Mouse (Mus musculus): ENCODE data around the gene Rln3. TPM values are rescaled to one million over a fixed set of nuclear protein-coding genes. Genes with fewer than 3 reads are reported as not detected.

Gene Rln3
- polyA plus RNA-seq, 1 experiment, result 7.4 TPM

DNA sequence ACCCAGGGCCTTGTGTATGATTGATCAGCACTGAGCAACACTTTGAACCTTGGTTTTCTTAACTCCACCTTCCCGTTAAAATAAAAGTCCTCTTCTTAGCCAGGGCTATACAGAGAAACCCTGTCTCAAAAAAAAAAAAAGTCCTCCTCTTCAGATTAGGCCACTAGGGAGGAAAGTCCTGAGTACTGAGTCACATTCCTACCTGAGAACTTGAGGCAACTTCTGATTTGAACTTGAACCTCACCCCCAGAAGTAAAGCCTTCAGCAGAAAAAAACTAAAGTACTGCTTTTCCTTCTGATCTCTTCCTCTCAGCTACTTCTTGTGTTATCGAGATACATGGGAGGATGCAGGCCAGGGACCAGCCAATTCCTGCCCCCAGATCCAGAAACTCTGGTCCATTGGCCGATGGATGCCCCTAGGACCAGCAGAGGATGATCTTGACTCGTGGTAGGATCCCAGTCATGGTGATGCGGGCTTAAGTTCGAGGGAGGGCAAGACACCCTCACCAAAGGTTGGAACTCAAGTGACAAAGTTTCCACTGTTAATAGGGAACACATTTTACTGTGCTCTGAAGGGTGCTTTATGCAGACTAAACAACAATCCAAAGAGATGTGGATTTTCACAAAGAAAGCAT, 41.1 kb downstream of the Rln3 start:
- peaks cover 9% of the 10 kb centered on the region for H3K4me1 ChIP-seq (ENCODE audit: control insufficient read depth, insufficient read depth, low read length)
- H3K27ac ChIP-seq (ENCODE audit: insufficient read depth, low read length), result no peak overlapping the region
- no peaks in the 10 kb centered on the region for H3K27me3 ChIP-seq (ENCODE audit: control insufficient read depth, insufficient read depth, low read length)
- peak overlapping the region; percentile 94 for H3K4me3 ChIP-seq (replicated peaks; ENCODE audit: insufficient read depth, low read depth, low read length)
- TF ChIP-seq POLR2A (IDR thresholded peaks at IDR 0.05; ENCODE audit: borderline replicate concordance, insufficient read depth, low read length), result no peak
- DNase-seq, result no peak
- WGBS, result 58% methylated on average over 6 of the region's 6 CpGs

DNA sequence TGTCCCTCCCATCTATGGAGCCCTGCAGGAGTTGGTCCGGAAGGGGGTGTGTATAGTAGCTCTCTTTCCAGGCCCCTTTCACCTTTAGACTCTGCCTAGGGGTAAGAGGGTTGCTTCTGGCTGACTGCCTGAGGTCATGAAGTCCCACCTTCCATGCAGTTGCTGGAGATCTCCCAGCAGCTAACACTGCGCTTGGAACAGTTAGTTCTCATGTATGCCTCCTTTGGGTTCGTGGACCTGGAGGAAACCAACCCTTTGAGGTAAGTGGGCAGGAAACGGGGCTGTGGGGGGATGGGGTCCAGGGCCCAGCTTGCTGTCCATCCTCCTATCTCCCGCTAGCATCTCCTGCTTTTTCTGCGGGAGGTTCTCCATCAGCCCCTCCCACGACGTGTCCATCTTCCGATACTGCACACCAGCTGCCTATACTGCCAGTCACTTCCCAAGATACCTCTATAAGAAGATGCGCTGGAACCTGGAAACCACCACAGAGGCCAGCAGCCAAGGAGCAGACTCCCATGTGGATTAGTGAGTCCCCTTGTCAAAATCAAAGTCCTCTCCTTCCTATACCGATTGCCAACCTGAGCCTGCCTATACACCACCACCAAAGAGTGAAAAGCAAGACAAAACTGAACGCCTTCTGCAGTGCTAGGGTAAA, 41.7 kb downstream of the Rln3 start:
- no peak for DNase-seq
- H3K27ac ChIP-seq (ENCODE audit: insufficient read depth, low read length), result no peak overlapping the region
- H3K4me1 ChIP-seq (ENCODE audit: control insufficient read depth, insufficient read depth, low read length), result peaks cover 9% of the 10 kb centered on the region
- TF ChIP-seq CTCF (IDR thresholded peaks at IDR 0.05; ENCODE audit: borderline replicate concordance, insufficient read depth, low read depth, low read length) (no peak), POLR2A (IDR thresholded peaks at IDR 0.05; ENCODE audit: borderline replicate concordance, insufficient read depth, low read length) (no peak)
- no peak overlapping the region for H3K4me3 ChIP-seq (replicated peaks; ENCODE audit: insufficient read depth, low read depth, low read length)
- WGBS, result 37% methylated on average over 12 of the region's 12 CpGs
- H3K27me3 ChIP-seq (ENCODE audit: control insufficient read depth, insufficient read depth, low read length), result no peaks in the 10 kb centered on the region

DNA sequence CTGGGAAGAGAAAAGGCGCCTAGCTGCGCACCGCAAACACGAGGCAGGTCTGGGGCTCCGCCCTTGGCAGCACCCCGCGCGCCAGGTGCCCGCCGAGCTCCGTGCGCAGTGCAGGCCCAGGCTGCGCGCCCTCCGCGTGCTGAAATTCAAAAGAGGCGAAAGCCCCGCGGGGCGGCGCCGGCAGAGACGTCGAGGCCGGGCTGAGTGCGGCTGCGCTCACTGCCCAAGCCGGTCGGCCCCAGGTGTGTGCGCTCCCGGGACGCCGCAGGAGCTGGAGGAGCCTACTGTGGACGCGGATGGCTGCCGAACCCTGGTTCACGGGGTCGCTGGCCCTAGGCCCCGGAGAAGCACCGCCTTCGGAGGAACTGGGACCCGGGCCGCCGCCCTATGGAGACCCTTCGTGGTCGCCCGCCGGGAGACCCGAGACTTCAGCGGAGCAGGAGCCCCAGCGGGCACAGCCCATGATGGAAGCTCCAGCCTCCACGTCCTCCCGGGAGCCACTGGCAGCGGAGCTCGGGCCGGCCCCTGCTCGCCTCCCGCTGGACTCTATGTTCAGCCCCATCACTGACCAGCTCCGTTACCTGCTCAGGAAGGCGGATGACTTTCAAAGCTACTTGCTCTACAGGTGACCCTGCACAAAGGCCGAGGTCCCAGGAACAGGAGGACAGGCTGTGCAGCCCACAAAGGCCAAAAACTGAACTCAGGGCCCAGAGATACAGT, 43.4 kb downstream of the Rln3 start, which contains the start of gene 1700067K01Rik:
Gene 1700067K01Rik, plus strand, starts transcription at position 222 of the 720 bp plus-strand sequence.
- no peak within 1 kb of the TSS for H3K4me3 ChIP-seq (replicated peaks; ENCODE audit: insufficient read depth, low read depth, low read length)
- H3K4me1 ChIP-seq (ENCODE audit: control insufficient read depth, insufficient read depth, low read length), result peaks cover 9% of the 10 kb centered on the region
- H3K27ac ChIP-seq (ENCODE audit: insufficient read depth, low read length), result no peak within 1 kb of the TSS
- TF ChIP-seq CTCF (IDR thresholded peaks at IDR 0.05; ENCODE audit: borderline replicate concordance, insufficient read depth, low read depth, low read length) (no peak), POLR2A (IDR thresholded peaks at IDR 0.05; ENCODE audit: borderline replicate concordance, insufficient read depth, low read length) (no peak)
- no peaks in the 10 kb centered on the region for H3K27me3 ChIP-seq (ENCODE audit: control insufficient read depth, insufficient read depth, low read length)
- WGBS, result 53% methylated on average over 61 of the region's 61 CpGs
- no peak for DNase-seq

DNA sequence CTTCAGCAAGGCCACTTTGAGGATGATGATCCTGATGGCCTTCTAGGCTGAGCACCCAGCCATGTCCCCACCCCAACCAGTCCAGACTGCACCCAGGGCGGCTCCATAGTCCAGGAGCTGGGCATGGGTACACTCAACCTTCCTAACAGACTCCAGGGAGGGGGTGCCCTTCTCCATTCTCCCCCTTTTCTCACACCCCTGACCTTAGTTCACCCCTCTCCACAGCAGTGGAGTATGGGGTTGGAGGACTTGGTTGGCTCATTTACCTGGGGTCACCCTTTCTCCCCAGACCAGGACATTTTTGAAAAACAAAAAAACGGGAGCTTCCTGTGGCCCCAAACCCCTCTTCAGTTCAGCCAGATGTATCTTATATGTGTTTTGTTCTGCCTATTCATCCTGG, 45.0 kb downstream of the Rln3 start:
- peaks cover 9% of the 10 kb centered on the region for H3K4me1 ChIP-seq (ENCODE audit: control insufficient read depth, insufficient read depth, low read length)

DNA sequence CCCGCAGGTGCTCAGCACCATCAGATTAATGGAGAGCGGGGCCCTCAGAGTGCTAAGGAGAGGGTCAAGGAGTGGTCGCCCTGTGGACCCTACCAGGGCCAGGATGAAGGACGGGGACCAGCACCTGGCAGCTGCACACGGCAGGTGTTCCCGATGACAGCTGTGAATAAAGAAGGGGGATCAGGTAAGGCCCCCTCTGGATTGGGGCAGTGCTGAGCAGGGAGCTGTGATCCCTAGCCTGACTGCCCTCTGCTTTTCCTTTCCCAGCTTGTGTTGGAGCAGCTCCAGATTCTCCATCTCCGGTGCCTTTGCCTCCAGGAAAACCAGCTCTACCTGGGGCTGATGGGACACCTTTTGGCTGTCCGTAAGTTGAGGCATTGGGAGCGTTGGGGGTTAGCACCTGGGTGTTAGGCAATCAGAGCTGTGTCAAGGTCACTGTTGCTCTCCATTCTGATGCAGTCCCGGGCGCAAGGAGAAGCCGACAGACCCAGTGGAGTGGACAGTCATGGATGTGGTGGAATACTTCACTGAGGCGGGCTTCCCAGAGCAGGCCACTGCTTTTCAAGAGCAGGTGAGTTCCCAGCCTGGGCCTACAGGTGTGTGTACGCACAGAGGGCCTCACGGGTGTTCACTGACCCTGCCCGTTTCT, 45.6 kb downstream of the Rln3 start:
- 66% methylated on average over 16 of the region's 16 CpGs for whole genome bisulfite sequencing
- DNase-seq, result peak in 1 of 2 experiments; percentile 32
- Histone ChIP-seq H3K27me3 (ENCODE audit: control insufficient read depth, insufficient read depth, low read length) (no peaks in the 10 kb centered on the region), H3K4me3 (replicated peaks; ENCODE audit: insufficient read depth, low read depth, low read length) (peak overlapping the region; percentile 60), H3K27ac (ENCODE audit: insufficient read depth, low read length) (no peak overlapping the region), H3K4me1 (ENCODE audit: control insufficient read depth, insufficient read depth, low read length) (peaks cover 9% of the 10 kb centered on the region)
- no peak for TF ChIP-seq POLR2A (IDR thresholded peaks at IDR 0.05; ENCODE audit: borderline replicate concordance, insufficient read depth, low read length)
- TF ChIP-seq CTCF (IDR thresholded peaks at IDR 0.05; ENCODE audit: borderline replicate concordance, insufficient read depth, low read depth, low read length), result no peak

More for the DNA sequence above, 45.0 kb downstream of the Rln3 start:
- DNase-seq, result no peak
- no peak overlapping the region for H3K4me3 ChIP-seq (replicated peaks; ENCODE audit: insufficient read depth, low read depth, low read length)
- TF ChIP-seq POLR2A (IDR thresholded peaks at IDR 0.05; ENCODE audit: borderline replicate concordance, insufficient read depth, low read length) (no peak), CTCF (IDR thresholded peaks at IDR 0.05; ENCODE audit: borderline replicate concordance, insufficient read depth, low read depth, low read length) (no peak)
- H3K27me3 ChIP-seq (ENCODE audit: control insufficient read depth, insufficient read depth, low read length), result no peaks in the 10 kb centered on the region
- 92% methylated on average over 2 of the region's 2 CpGs for WGBS
- no peak overlapping the region for H3K27ac ChIP-seq (ENCODE audit: insufficient read depth, low read length)

DNA sequence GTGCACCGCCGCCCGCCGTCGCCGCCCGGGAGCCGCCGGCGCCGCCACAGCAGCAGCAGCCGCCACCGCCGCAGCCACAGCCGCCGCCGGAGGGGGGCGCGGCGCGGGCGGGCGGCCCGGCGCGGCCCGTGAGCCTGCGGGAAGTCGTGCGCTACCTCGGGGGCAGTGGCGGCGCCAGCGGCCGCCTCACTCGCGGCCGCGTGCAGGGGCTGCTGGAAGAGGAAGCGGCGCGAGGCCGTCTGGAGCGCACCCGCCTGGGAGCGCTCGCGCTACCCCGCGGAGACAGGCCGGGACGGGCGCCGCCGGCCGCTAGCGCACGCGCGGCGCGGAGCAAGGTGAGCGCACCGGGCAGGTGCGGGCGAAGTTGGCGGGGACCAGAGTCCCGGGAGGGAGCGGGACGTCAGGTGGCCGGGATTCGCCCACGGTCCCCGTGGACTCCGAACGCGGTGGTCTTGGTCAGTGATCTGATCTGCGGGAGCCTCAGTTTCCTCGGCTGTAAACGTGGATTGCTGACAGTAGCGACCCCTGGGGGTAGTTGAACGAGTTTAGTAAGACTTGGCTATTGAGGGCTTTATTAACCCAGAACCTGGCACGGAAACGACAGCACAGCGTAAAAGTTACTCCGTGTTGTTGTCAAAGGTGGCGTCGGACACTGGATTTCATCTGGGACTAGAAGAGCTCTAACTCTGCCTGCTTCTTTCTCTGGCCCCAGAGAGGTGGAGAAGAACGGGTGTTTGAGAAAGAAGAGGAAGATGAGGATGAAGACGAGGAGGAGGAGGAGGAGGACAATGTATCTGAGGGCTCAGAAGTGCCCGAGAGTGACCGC, 46.4 kb downstream of the Rln3 start:
- TF ChIP-seq CTCF (IDR thresholded peaks at IDR 0.05; ENCODE audit: borderline replicate concordance, insufficient read depth, low read depth, low read length) (peak; percentile 32; the same call in 1 of the 2 replicates), POLR2A (IDR thresholded peaks at IDR 0.05; ENCODE audit: borderline replicate concordance, insufficient read depth, low read length) (0 out of 2 replicates have a peak, but pooled peaks have one; percentile 19)
- no peaks in the 10 kb centered on the region for H3K27me3 ChIP-seq (ENCODE audit: control insufficient read depth, insufficient read depth, low read length)
- peaks cover 9% of the 10 kb centered on the region for H3K4me1 ChIP-seq (ENCODE audit: control insufficient read depth, insufficient read depth, low read length)
- WGBS, result 10% methylated on average over 92 of the region's 92 CpGs
- H3K4me3 ChIP-seq (replicated peaks; ENCODE audit: insufficient read depth, low read depth, low read length), result peak overlapping the region; percentile 60
- H3K27ac ChIP-seq (ENCODE audit: insufficient read depth, low read length), result no peak overlapping the region
- peak; percentile 58 to 61 for DNase-seq

Data from cerebellum, adult 2 months (tissue).